Comparison of ENCODE assay signal across 20 mouse cellular contexts in genomic region chr11:75251006-75251512, GRCm38 (mm10). TPM values are rescaled to one million over a fixed set of nuclear protein-coding genes. Genes with fewer than 3 reads are reported as not detected.
A peak's percentile ranks its signal among the peaks of the same experiment; 100 is the strongest.
DNase-seq lines count a peak whose midpoint lies in the region; ATAC-seq and TF ChIP-seq lines count a peak whose summit lies in the region.
"Had no signal": no experiment of that assay in that cellular context is flagged by ENCODE, and none has a peak within 500 bp of the region (broad histone marks: within the 10 kb centered on the region; RNA-seq: fewer than 3 reads in every experiment).

No protein-coding gene starts in this region.

- 0 out of 2 replicates have a peak, but pooled peaks cover 5% of the 10 kb centered on the region for H3K4me1 ChIP-seq in midbrain, embryonic 11.5 days (ENCODE audit: control insufficient read depth, insufficient read depth, low read length)
- H3K4me1 ChIP-seq in midbrain, embryonic 10.5 days: peaks cover 43% of the 10 kb centered on the region
- H3K4me1 ChIP-seq in testis, adult 2 months (ENCODE audit: control insufficient read depth, insufficient read depth, low read length): peaks cover 8% of the 10 kb centered on the region

- H3K27me3 ChIP-seq in midbrain, embryonic 11.5 days (ENCODE audit: control insufficient read depth, insufficient read depth, low read length): no peaks in the 10 kb centered on the region
- no peaks in the 10 kb centered on the region for H3K27me3 ChIP-seq in midbrain, embryonic 10.5 days (ENCODE audit: low read depth, poor library complexity, severe bottlenecking)
- no peaks in the 10 kb centered on the region for H3K27me3 ChIP-seq in testis, adult 2 months (ENCODE audit: control insufficient read depth, insufficient read depth, low read length)
- H3K27me3 ChIP-seq: forebrain, embryonic 13.5 days; heart, embryonic 13.5 days; hindbrain, embryonic 12.5 days had no signal

- H3K27ac ChIP-seq in midbrain, embryonic 11.5 days (ENCODE audit: low read depth, low read length): no peak overlapping the region
- H3K27ac ChIP-seq in midbrain, embryonic 10.5 days (replicated peaks): no peak overlapping the region
- peak overlapping the region; percentile 56 for H3K27ac ChIP-seq in testis, adult 2 months (ENCODE audit: control insufficient read depth, insufficient read depth, low read depth, low read length)
- H3K27ac ChIP-seq: forebrain, embryonic 13.5 days; heart, embryonic 13.5 days; hindbrain, embryonic 12.5 days had no signal

- ATAC-seq in midbrain, embryonic 11.5 days (ENCODE audit: low FRiP score): no peak
- ATAC-seq: forebrain, embryonic 13.5 days; forebrain, postnatal 0 days; hindbrain, embryonic 16.5 days; inflammation-experienced regulatory T-cells, adult 6 months had no signal

- WGBS in midbrain, embryonic 11.5 days: 76% methylated on average over 4 of the region's 4 CpGs
- 75% methylated on average over 4 of the region's 4 CpGs for WGBS in midbrain, embryonic 10.5 days

- peak; percentile 69 for DNase-seq in adrenal gland, adult 2 months
- DNase-seq in adrenal gland, postnatal 25 days: no peak
- DNase-seq in midbrain, embryonic 11.5 days (ENCODE audit: low spot score, missing footprints): peak; percentile 45
- no peak for DNase-seq in midbrain, embryonic 10.5 days (ENCODE audit: low spot score)
- no peak for DNase-seq in testis, postnatal 10 days (ENCODE audit: low spot score)
- peak; percentile 73 for DNase-seq in testis, postnatal 14 days (ENCODE audit: low spot score)
- DNase-seq in left cerebral cortex, postnatal 36 days (ENCODE audit: low spot score in 2 of 2): no peak
- DNase-seq: cerebellum, adult 11-12 months; cerebellum, adult 9-11 months; cerebellum, postnatal 36 days; forebrain, postnatal 0 days; gastrocnemius, postnatal 25 days; heart, postnatal 4 days had no signal

- TF ChIP-seq POLR2A in testis, adult 2 months (IDR thresholded peaks at IDR 0.05; ENCODE audit: control insufficient read depth, low read depth, low read length): no peak

- H3K9me3 ChIP-seq in midbrain, embryonic 11.5 days (ENCODE audit: control insufficient read depth, low read length): no peaks in the 10 kb centered on the region
- H3K9me3 ChIP-seq in midbrain, embryonic 10.5 days (replicated peaks): no peaks in the 10 kb centered on the region
- H3K9me3 ChIP-seq: embryonic facial prominence, embryonic 10.5 days; forebrain, embryonic 13.5 days; heart, embryonic 13.5 days; hindbrain, embryonic 12.5 days had no signal

- H3K9ac ChIP-seq in midbrain, embryonic 11.5 days (ENCODE audit: low read length): no peak overlapping the region
- H3K9ac ChIP-seq: forebrain, embryonic 13.5 days; forebrain, postnatal 0 days; heart, embryonic 13.5 days; hindbrain, embryonic 12.5 days had no signal

- H3K4me3 ChIP-seq in midbrain, embryonic 11.5 days (ENCODE audit: low read depth, low read length): no peak overlapping the region
- H3K4me3 ChIP-seq in midbrain, embryonic 10.5 days: no peak overlapping the region
- H3K4me3 ChIP-seq in testis, adult 2 months (ENCODE audit: control insufficient read depth, low read depth, low read length): no peak overlapping the region
- H3K4me3 ChIP-seq: embryonic facial prominence, embryonic 10.5 days; forebrain, embryonic 13.5 days; heart, embryonic 13.5 days; hindbrain, embryonic 12.5 days had no signal

- H3K36me3 ChIP-seq in midbrain, embryonic 11.5 days (ENCODE audit: control insufficient read depth, insufficient read depth, low read length): no peaks in the 10 kb centered on the region
- no peaks in the 10 kb centered on the region for H3K36me3 ChIP-seq in midbrain, embryonic 10.5 days
- H3K36me3 ChIP-seq in testis, adult 2 months (ENCODE audit: control insufficient read depth, insufficient read depth, low read length): no peaks in the 10 kb centered on the region
- H3K36me3 ChIP-seq: embryonic facial prominence, embryonic 10.5 days; heart, embryonic 13.5 days; hindbrain, embryonic 12.5 days had no signal

- intact Hi-C loops in left cerebral cortex, postnatal 36 days (cut with DNase I): no loop called here

- H3K4me2 ChIP-seq in midbrain, embryonic 11.5 days: no peak overlapping the region
- H3K4me2 ChIP-seq: forebrain, embryonic 13.5 days; heart, embryonic 13.5 days; hindbrain, embryonic 12.5 days had no signal

- no peak for TF ChIP-seq CTCF in testis, adult 2 months (IDR thresholded peaks at IDR 0.05; ENCODE audit: control insufficient read depth, insufficient read depth, insufficient replicate concordance, low read depth, low read length)

RNA-seq across cellular contexts. Expression of gene Rtn4rl1, which starts 57.5 kb away (rescaled TPM):
- 10 to 100 TPM; 29.2 to 58.9 TPM for total RNA-seq in adrenal gland, adult 2 months (2021)
- polyA plus RNA-seq in adrenal gland, adult 2 months (2012; rRNA removed): 48.1 and 62.9 TPM in 2 replicates
- total RNA-seq in adrenal gland, postnatal 25 days (2021): 37.8 and 42.2 TPM in 2 replicates
- polyA plus RNA-seq in midbrain, embryonic 11.5 days (2014; fragmentation: Nextera tagmentation; extraction: Ambion mirVana): 4.6 TPM in 2 replicates
- polyA plus RNA-seq in midbrain, embryonic 10.5 days (2016; fragmentation: Nextera tagmentation; extraction: Ambion mirVana): 2.3 and 3.0 TPM in 2 replicates
- polyA plus RNA-seq in testis, adult 2 months (2012; rRNA removed): 3.1 and 3.3 TPM in 2 replicates
- 10 to 100 TPM; 83.5 to 88.3 TPM for total RNA-seq in left cerebral cortex, postnatal 36 days (2021)

Comparison
In these comparisons a context has a peak if more than half of its experiments do, and no peak if none do; other contexts are left out.
1. DNase-seq: peak in adrenal gland, adult 2 months (single experiment), midbrain, embryonic 11.5 days (single experiment) and testis, postnatal 14 days (single experiment); none in adrenal gland, postnatal 25 days (single experiment), midbrain, embryonic 10.5 days (single experiment), testis, postnatal 10 days (single experiment) and left cerebral cortex, postnatal 36 days (0 of 2).